Mouse (Mus musculus): ENCODE measurements around the gene Atxn2.

DNA sequence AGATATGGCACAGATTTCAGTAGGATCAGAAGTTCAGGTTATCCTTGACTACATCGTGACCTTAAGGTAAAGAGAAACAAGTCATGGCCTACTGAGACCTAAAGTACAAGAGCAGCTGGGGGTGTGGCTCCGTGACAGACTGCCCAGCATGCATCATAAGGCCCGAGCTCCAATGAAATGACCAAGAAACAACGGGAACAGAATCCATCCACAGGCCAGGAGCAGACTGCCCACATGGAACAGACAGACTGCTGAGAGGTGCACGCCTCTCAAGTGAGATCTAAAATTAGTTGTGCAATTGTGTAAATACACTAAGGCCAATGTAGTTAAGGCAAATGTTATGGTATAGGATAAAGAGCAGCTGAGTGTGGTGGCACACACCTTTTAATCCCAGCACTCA, 110.4 kb downstream of the Atxn2 start:
- no peak for TF ChIP-seq CTCF (IDR thresholded peaks at IDR 0.05)
- TF ChIP-seq EP300 (IDR thresholded peaks at IDR 0.05), result no peak
